Mouse (Mus musculus) lung, adult 2 months (tissue): ENCODE data around the gene Wnk1.

Experiments
- CTCF ChIP-seq: fragments of 200-500 bp; IDR thresholded peaks from 2 replicates; pipeline ENCODE4 v1.5.1; 2011; ENCODE audit warnings: mild to moderate bottlenecking, low read length, control low read depth; ENCODE audit not compliant: insufficient read depth
- POLR2A ChIP-seq: fragments of 200-500 bp; IDR thresholded peaks from 2 replicates; pipeline ENCODE4 v1.6.1; 2011; ENCODE audit warnings: low read depth, mild to moderate bottlenecking, control low read depth, low read length, borderline replicate concordance; ENCODE audit errors: extremely low read depth

DNA sequence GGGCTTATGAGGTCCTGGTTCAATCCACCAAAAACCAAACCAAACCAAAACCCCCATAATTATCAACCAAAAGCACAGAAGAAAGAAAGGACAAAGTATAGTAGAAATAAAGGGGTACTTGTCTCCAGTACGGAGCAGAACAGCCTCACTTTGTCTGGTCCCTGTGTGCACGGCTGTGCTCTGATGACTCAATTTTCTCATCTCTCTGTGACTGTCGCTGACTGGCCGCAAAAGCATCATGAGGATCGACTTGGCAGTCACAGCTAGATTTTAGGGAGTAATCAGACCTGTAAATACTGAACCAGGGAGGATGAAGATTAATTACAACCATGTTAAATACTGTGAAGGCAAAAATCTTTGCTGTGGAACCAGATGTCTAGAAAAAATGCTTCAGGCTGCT, 24.5 kb upstream of the Wnk1 start:
- TF ChIP-seq CTCF (no peak), POLR2A (no peak)
